Mouse (Mus musculus) T-cell, adult 2 months (primary cell): ENCODE measurements at regions not wholly inside any gene's neighbourhood (a gene's known extent, or its start where the extent isn't known, plus 50 kb on each side); places are given as distances from the start of the nearest gene placed in this dataset.

ENCODE experiments used
- DNase-seq: peaks from one replicate; pipeline ENCODE4 v3.0.0; 2022; ENCODE audit warnings: low spot score

DNA sequence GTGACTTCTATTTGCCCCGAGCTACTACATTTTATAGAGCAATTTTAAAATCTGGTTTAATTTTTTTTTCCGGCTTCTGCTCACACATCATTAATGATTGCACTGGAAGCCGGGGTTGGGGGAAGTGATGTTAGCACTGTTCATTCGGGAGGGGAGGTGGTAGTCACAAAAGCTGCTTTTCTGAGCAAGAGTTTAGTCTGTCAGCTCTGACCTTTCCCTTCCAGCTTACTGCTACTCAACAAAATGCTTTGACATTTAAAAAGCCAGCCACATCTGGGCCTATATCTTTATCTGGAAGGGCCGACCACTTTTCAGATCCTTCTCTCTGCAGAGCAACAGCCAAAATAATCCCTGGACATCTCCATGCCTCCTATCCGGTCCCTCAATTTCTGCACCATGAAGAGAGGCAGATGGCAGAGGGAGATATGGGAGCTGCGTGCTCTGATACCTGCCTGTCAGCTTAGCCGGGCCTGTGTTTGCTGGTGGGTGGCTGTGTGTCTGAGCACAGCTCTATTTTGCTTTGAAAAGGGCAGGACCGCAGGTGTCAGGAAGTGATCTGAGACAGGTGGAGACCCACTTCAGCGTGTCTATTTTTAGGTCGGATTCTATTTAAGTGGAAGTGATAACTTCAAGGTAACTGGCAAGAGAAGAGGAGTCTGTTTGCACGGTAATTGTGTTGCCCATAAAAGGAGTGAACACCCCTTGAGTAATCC, 63.1 kb downstream of the Kcnf1 start:
- peak; percentile 26 for DNase-seq

DNA sequence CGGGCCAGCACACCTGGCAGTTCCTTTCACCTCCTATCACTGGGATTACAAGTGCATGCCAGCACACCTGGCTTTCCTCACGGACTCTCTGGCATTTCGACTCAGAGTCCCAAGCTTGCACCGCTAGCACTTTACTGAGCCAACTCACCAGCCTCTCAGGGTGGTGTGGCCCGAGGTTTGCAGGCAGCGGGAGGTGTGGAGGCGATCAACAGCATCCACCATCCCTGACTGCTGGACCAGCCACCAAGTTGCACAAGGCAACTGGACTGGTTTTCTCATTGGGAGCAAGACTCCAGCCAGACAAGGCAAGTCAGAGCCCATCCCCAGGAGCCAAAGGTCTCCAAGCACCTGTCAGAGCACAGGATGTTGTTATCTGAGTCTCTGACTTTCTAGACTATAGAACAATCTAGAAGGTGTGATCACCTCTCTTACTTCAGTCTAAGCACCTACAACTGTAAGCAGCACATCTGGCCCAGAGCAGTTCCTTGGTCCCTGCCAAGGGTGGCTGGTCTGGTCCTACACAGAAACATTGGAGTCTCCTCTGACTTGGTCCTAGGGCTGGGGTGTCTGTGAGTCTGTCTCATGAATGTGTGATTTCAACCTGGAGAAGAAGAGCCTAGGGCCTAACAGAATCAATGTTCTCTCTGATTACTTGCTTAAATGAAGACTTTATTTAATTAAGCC, 63.8 kb downstream of the Kcnf1 start:
- no peak for DNase-seq

DNA sequence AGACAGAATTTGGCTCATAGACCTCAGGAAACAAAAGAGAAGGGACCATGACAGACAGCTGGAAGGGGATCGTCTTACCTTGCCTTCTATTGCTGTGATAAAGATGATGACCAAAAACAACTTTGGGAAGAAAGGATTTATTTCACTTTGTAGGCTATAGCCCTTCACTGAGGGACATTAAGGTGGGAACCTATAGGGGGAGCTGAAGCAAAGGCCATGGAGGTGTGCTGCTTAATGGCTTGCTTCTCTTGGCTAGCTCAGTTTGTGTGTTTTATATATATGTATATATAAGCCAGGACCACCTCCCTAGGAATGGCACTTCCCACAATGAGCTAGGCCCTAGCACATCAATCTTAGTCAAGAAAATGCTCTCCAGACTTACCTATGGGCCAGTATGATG, 70.5 kb downstream of the Kcnf1 start:
- no peak for DNase-seq

DNA sequence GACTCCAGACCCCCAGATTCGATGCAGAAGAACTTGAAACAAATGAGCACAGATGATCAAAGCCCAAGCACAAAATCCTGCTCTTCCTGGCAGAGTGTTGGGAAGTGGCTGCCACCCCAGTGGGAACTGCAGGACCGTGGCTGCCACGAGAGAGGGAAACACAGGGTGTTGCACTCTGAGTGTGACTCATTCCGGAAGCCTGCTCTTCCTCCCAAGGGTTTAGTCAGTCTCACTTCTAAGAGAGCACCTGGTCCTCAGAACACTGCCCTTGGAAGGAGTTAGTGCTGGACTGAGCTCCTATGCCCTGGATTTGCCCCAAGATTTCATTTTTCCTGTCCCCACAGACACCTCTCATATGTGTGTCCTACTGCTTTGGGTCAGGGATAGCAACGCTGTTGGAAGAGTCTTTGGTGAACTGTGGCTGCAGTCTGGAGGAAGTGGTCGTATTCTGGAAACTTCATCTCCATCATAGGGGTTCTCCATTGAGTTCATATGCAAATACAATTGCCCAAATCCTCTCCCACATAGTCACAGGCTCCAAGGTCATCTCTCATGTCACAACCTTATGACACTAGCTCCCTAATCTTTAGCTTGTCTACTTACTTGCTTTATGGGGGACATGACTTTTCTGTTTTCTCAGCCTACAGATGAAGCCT, 71.5 kb downstream of the Kcnf1 start:
- no peak for DNase-seq

DNA sequence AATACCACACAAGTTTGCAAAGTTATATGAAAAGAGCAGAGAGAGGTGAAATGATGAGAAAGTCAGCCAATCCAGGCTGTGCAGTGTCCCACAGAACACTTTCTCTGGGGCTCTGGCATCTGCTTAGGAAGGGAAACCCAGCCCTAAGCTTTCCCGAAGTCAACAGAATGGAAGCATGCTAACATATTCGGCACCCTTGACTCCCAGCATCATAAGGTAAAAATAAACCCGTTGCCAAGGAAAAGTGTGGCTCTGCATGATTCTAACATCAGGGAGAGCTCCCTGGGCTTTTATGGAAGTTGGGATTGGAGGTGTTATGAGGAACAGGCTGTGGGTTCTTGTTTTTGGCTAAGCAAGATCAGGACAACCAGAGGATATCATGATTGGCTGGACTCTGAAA, 74.8 kb downstream of the Kcnf1 start:
- no peak for DNase-seq

DNA sequence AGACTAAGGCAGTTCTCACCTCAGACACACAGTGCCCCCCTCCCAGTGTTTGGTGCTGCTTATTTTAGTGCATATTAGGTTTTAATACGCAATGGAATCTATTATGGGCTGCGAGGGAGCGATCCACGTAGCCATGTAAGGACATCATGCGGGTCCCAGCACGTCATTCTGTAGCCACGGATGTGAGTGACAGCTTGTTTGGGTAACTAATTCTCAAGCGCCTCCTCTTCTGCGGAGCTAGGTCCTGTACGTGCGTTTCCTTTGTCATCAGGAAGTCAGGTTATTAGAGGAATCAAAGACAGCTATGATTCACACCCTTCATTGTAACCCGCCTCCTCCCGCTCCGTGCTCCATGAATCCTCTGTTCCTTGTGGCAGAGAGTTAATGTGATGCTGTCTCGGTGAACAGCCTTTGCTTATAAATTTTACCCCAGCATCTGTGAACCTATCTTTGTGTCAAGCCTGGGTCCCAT, 78.9 kb downstream of the Kcnf1 start:
- DNase-seq: no peak

DNA sequence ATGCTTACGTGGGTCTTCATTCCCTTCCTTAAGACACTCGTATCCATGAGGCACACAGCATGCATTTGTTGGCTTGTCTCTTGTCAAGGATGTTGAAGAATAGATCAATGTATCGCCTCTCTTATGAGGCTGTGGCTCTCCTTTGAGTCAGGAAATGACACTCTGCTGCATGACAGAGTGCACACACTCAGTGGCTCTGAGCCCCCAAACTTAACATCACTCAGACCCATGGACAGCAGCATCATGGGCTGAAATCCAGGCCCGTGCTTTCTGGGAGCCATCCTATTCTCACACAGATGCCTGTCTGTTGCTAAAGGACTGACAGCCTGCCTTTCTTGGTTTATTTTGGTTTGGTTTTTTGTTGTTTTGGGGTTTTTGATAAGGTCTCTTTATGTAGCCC, 81.9 kb downstream of the Kcnf1 start:
- no peak for DNase-seq

DNA sequence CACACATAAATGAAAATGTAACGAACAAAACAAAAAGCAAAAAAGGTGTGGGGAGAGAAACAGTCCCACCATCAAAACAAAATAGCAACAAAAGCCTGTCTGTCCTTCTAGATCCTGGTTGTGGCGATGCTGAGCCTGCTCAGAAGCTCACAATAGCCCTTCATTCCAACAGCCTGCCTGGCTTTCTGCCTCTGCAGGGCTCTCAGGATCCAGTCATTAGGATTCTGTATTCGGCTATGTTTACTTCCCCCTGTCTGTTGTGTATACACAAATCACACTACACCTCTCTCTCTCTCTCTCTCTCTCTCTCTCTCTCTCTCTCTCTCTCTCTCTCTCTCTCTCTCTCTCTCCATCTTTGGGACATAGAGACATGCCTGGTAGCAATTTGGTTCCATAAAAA, 82.2 kb upstream of the 2410004P03Rik start:
- DNase-seq: no peak

DNA sequence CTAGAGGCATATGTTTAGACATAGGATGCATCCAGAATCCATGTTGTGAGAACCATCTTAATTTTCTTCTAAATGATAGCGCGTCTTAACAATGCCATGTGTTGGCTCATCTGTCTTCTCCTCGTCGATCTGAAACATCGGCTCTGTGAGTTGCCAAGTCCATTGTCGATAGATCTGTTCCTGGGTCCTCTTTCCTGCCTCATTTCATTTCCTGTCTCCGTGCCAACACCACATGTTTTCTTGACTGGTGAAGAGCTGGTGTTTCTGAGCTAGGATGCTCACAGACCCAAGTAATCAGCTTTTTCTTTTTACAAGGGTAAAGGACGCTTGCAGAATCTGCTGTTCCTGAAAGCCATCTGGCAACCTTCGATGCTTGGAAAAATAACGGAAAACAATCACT, 79.5 kb upstream of the 2410004P03Rik start:
- DNase-seq: no peak

DNA sequence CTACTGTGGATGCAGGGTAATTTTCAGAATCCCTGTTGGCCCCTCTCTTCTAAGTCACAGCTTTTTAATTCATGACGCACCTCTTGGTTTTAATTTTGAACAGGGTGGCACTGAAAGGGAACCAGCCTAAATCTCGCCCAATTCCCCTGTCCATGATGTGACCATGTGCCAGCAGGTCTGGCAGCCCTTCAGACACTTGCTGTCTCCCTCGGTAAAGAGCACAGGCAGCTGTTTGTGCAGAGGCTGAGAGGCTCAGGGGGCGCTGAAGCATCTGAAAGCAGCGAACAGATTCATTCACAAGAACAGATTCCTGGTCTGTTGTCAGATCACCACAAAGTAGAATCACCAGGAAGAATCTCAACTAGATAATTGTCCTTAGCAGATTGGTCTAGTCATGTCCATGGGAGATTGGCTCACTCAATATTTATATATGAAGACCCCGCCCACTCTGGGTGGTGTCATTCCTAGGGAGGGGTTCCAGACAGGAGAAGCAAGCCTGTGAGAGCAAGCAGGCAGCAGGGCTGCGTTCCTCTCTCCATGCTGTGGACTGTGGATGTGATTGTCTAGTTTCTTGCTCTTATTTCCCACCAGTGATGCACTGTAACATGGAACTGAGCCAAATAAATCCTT, 78.3 kb upstream of the 2410004P03Rik start:
- no peak for DNase-seq

DNA sequence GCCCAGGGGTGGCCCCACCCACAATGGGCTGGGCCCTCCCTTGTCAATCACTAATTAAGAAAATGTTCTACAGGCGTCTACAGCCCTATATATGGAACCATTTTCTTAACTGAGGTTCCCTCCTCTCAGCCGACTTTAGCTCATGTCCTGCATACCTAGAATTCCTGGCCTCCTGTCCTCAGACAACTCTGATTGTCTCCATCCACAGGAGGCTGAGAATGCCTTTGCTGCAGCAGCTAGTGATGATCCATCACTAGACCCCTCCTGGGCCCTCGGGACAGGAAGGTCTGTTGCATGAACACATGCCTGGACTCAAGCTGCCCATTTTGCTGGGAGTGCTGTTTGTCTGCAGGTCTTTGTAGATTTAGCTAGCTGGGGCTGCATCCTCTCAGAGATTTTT, 75.9 kb upstream of the 2410004P03Rik start:
- no peak for DNase-seq

DNA sequence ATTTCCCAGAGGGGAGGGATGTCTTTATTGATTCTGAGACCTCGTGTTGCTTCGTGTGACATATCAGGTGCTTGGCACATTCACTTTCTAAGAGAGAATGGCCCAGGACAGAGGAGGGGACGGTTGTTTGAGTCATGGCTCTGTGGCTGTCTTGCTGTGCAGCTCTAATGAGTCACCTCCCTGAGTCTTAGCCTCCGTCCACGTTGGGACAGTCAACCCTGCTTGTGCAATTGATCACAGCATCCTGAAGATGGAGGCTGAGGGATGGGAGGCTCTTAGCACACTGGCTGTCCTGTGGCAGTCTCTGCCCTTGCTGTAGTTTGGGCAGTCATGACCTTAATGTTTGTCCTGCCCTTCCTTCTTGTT, 73.7 kb upstream of the 2410004P03Rik start:
- DNase-seq: no peak

DNA sequence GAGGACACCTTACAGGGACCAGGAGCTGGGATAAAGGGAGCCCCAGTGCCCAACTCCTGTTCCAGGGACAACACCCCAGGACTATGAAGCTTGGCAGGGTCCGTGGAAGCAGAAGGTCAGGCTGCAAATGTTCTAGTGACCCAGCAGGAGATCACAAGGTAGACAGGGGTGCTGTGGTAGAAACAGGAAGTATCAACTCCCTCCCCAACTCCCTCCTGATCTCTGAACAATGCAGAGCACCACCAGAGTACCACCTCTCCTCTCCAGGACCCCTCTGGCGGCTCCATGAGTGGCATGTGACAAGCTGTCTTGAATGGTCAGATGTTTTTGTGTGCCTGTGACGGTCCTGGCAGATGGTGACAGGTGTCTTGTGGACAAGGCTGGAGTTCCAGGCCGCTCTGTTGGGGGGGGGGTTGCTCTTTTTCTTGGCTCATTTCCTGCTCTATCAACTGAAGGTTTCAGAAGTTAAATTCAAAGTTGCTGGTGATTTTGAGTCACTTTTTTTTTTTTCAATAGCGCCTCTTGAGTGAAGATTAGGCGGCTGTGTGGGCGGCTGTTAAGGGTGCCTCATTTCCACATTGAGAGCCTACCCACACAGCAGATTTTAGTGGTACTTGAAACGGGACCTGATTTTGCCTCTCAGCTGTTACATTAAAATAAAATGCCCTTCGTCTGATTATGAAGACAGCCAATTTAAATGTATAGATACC, 73.1 kb upstream of the 2410004P03Rik start:
- DNase-seq: peak; percentile 23

DNA sequence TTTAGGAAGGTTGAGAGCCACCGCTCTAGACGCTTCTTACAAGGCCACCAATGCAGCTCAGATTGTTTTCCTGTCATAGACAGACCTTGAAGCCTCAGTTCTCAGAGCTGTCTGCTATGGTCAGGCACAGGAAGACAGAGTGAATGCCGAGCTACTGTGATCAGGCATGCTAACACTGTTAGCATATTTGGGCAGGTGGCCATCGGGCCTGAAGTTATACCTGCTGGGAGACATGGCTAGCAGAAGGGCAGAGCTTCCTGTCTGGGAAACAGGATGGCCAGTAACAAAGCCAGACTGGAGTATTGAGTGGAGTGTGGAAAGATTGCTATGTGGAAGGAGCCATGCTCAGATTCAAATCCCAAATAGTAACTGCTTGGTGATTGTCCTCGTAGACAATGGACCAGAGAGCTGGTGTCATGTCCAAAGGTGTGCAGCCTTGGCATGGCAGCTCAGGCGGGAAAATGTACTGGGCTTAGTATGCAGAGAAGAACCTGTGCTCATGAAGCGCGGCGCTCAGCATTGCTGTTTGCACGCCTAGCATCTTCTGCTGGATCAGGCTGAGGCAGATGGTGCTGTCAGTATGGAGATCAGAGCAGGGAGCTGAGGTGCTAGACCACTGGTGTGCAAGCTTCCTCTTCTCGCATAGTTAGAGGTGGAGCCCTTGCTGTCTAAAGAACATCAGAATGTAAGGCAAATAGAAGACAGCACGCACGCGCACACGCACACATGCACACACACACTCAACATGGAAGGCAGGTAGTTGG, 60.3 kb upstream of the 2410004P03Rik start:
- DNase-seq: no peak

DNA sequence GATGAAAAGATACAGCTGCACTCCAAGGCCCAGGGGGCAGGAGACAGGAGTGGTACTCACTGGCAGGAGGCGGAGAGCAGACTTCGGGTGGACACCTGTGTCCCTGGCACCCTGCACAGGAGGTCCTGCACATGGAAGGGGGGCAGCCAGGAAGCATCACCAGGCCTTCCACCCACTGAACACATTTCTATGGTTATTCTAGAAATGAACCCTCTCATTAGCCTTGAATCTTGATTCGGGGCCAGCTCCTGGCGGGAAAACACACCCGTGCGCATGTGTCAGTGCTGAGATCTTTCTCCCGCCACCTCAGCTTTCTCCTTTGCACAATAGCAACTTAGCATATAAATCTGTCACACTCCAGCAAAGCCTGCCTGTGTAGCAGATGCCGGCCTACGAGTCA, 58.3 kb upstream of the 2410004P03Rik start:
- DNase-seq: no peak

DNA sequence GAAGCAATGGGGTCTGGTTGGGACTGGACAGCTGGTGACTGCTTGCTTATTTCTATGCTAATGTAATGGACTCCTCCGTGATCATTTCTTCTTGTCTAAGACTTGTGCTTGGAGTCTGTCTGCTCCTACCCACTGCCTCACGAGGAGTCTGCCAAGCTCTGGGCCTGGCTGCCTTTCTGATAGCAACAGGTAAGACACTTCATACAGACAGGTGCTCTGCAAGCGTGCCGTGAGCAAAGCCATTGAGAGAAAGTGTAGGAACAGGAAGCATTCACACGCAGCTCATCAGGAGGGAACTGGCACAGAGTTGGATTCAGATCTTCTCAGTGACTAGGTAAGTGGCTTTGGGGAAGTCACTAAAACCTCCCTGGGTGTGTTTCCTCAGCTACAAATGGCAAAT, 57.6 kb upstream of the 2410004P03Rik start:
- no peak for DNase-seq

DNA sequence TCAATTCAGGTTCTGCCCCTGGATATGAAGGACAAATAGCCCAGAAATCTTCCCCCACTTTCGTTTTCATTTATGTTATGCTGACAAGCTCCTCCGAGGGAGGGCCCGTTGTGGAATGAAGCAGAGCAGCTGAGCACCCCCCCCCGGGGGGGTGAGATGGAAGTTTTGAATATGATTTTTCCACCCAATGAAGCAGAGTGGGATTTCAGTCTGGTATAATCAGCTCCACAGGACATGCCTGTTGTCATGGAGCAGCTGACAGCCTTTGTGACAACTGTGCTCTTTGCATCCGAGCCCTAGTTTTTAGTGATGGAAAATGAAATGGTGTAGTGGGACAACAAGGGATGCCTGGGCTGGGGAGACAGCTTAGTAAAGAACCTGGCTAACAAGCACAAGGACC, 52.4 kb upstream of the 2410004P03Rik start:
- DNase-seq: no peak
